Mouse (Mus musculus): ENCODE measurements around the gene Wnt1.

Gene Wnt1

DNA sequence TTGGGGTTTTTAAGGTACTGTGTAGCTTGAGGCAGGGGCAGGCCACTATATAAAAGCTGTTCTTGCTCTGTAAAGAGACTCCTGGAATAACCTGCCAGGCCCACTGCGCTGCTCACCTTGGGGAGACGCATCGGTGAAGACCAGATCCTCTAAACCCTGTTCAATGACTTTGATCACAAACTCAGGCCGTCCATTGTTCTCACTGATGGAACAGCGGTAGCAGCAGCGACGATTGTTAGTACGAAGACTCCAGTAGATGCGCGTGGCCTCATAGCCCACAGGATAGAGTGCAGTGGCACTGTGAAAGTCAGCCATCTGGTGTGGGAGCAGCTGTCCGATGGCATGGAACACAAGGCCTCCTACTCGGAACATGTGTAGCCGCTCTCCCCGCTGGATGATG is 49.5 kb downstream of the Wnt1 start:
- no peak for DNase-seq

DNA sequence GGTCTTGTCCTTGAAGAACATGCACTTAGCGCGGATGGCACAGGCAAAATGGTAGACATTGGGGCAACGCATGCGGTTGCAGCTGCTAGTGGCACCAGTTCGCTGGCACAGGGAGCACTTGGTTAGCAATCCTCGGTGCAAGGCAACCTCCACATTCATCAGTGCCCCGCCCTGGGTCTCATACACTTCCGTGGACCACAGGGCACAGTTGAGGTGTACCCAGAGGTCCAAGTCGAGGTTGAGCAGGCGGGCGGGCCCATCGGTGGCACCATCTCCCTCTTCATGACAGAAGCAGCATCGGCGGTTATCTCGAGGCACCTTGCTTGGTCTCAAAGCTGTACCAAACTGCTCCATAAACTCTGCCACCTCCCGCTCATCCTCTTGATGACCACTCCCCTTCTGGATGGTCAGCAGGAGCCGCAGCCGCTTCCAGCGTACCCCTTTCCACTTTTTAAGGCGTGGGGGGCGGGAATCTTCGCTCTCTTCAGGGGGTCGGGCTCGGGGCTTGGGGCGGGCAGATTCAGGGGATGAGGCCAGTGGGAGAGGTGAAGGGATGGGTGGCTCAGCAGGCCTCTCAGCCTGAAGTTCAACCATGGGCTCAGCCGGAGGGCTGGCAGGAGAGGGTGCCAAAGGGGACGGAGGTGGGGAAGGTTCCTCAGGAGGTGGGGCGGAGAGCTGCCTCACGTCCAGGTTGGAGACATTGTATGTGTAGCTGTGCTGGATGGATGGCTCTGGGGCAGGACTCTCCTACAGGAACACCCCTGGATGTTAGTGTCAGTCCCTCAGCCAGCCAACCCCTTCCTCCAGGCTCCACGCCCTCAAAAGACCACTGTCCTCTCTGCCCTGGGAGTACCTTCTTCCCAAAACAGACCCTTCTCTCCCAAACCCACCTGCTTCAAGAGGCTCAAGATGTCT is 50.3 kb downstream of the Wnt1 start:
- no peak for DNase-seq
